Mouse (Mus musculus) layer of hippocampus, adult 11-12 months (tissue): ENCODE results near the gene Spint5.

Experiments used
- DNase-seq: peaks from one replicate; pipeline ENCODE4 v3.0.0; 2022; ENCODE audit warnings: low spot score

Spint5 gene

GRCm38 (mm10) chr2:164737377-164738090, 22.4 kb downstream of the Spint5 start:
- DNase-seq, result no peak

GRCm38 (mm10) chr2:164739876-164740275, 24.8 kb downstream of the Spint5 start:
- DNase-seq, result no peak

- DNase-seq, result no peak
Observed at GRCm38 (mm10) chr2:164744987-164745386, 29.9 kb downstream of the Spint5 start.

- DNase-seq, result peak; percentile 94
Observed at GRCm38 (mm10) chr2:164745843-164746479, 30.9 kb downstream of the Spint5 start, which contains the start of the genes Wfdc3 and Dnttip1. TSS of gene Wfdc3 (minus strand) at chr2:164745931. TSS of gene Dnttip1 (plus strand) at chr2:164745983.

- DNase-seq, result no peak
Observed at GRCm38 (mm10) chr2:164746693-164747092, 31.6 kb downstream of the Spint5 start.

GRCm38 (mm10) chr2:164748191-164748590, 33.1 kb downstream of the Spint5 start:
- DNase-seq, result no peak

GRCm38 (mm10) chr2:164748991-164749390, 33.9 kb downstream of the Spint5 start:
- DNase-seq, result no peak

GRCm38 (mm10) chr2:164752454-164752853, 37.3 kb downstream of the Spint5 start:
- no peak for DNase-seq

- DNase-seq, result no peak
Observed at GRCm38 (mm10) chr2:164754105-164754504, 39.0 kb downstream of the Spint5 start.

- no peak for DNase-seq
Observed at GRCm38 (mm10) chr2:164754800-164755199, 39.7 kb downstream of the Spint5 start.

GRCm38 (mm10) chr2:164757841-164758240, 42.7 kb downstream of the Spint5 start:
- no peak for DNase-seq

GRCm38 (mm10) chr2:164758692-164759091, 43.6 kb downstream of the Spint5 start:
- no peak for DNase-seq

GRCm38 (mm10) chr2:164760059-164760833, 45.1 kb downstream of the Spint5 start:
- DNase-seq, result no peak

GRCm38 (mm10) chr2:164761502-164761901, 46.4 kb downstream of the Spint5 start:
- DNase-seq, result no peak

GRCm38 (mm10) chr2:164761971-164762370, 46.9 kb downstream of the Spint5 start:
- no peak for DNase-seq

GRCm38 (mm10) chr2:164762593-164762992, 47.5 kb downstream of the Spint5 start:
- no peak for DNase-seq

GRCm38 (mm10) chr2:164765841-164766240, 50.7 kb downstream of the Spint5 start:
- no peak for DNase-seq
